Mouse (Mus musculus) CH12.LX (cell line): ENCODE measurements at regions not wholly inside any gene's neighbourhood (a gene's known extent, or its start where the extent isn't known, plus 50 kb on each side); places are given as distances from the start of the nearest gene placed in this dataset.

ENCODE experiments used
- DNase-seq: peaks from one replicate; pipeline ENCODE4 v3.0.0-alpha.2; 2013; ENCODE audit errors: extremely low read depth
- H3K27ac ChIP-seq: 2 replicates; pipeline ENCODE4 v1.5.1; 2012; ENCODE audit warnings: low read depth, mild to moderate bottlenecking, control low read depth, moderate library complexity; ENCODE audit not compliant: insufficient read depth
- H3K27me3 ChIP-seq: replicated peaks from 2 replicates; pipeline ENCODE3; 2012; ENCODE audit warnings: inconsistent platforms
- H3K36me3 ChIP-seq, 2 experiments: replicated peaks in 1 of 2; 2 replicates each; pipeline versions ENCODE3 to v1.6.1; 2012; ENCODE audit warnings: inconsistent platforms in 1 of 2, low read length in 1 of 2, mild to moderate bottlenecking in 1 of 2, mixed read lengths in 1 of 2, moderate library complexity in 1 of 2; ENCODE audit not compliant: control insufficient read depth in 1 of 2, insufficient read depth in 1 of 2
- H3K4me1 ChIP-seq, 2 experiments: 2 replicates each; pipeline ENCODE4 v1.6.1; 2012; ENCODE audit warnings: inconsistent platforms in 1 of 2, moderate library complexity in 1 of 2; ENCODE audit not compliant: insufficient read depth in 2 of 2, control insufficient read depth in 1 of 2
- H3K4me2 ChIP-seq: 2 replicates; pipeline ENCODE4 v1.6.1; 2012; ENCODE audit warnings: low read depth, mild to moderate bottlenecking, control low read depth; ENCODE audit not compliant: poor library complexity, insufficient read depth, severe bottlenecking
- H3K4me3 ChIP-seq, 3 experiments: fragments of 150-350 bp in 1 of 3; sonication (generic) in 1 of 3; replicated peaks in 1 of 3; 2 replicates each; pipeline versions ENCODE3 to v1.5.1; 2011 to 2012; ENCODE audit warnings: low read depth in 2 of 3, low read length in 2 of 3, mild to moderate bottlenecking in 2 of 3, moderate library complexity in 2 of 3, control low read depth in 1 of 3, improper control_type of control experiment in 1 of 3, inconsistent platforms in 1 of 3, mixed read lengths in 1 of 3; ENCODE audit not compliant: poor library complexity in 1 of 3
- H3K79me2 ChIP-seq: replicated peaks from 2 replicates; pipeline ENCODE4 v1.6.1; 2012; ENCODE audit warnings: mild to moderate bottlenecking, moderate library complexity; ENCODE audit not compliant: control insufficient read depth, poor library complexity, insufficient read depth, severe bottlenecking; ENCODE audit errors: extremely low read depth
- H3K9ac ChIP-seq: 2 replicates; pipeline ENCODE4 v1.6.1; 2012; ENCODE audit warnings: low read depth, mild to moderate bottlenecking, control low read depth, moderate library complexity; ENCODE audit not compliant: insufficient read depth
- H3K9me3 ChIP-seq: replicated peaks from 2 replicates; pipeline ENCODE3; 2012; ENCODE audit warnings: low read length, inconsistent platforms, mixed read lengths
- BHLHE40 ChIP-seq: IDR thresholded peaks from 2 replicates; pipeline ENCODE4 v1.6.1; 2011; ENCODE audit warnings: mild to moderate bottlenecking, low read depth, low read length, improper control_type of control experiment
- CHD1 ChIP-seq: IDR thresholded peaks from 2 replicates; pipeline ENCODE4 v1.6.1; 2012; ENCODE audit warnings: low read depth, low read length, improper control_type of control experiment, inconsistent platforms
- EP300 ChIP-seq: IDR thresholded peaks from 2 replicates; pipeline ENCODE4 v1.6.1; 2011; ENCODE audit warnings: low read length, improper control_type of control experiment
- ETS1 ChIP-seq: conservative IDR thresholded peaks from 2 replicates; pipeline ENCODE4 v1.6.1; 2012; ENCODE audit warnings: low read depth, mild to moderate bottlenecking, inconsistent platforms, low read length, improper control_type of control experiment, moderate library complexity
- GABPA ChIP-seq: IDR thresholded peaks from 2 replicates; pipeline ENCODE4 v1.6.1; 2012; ENCODE audit warnings: low read depth, low read length, improper control_type of control experiment, inconsistent platforms; ENCODE audit not compliant: insufficient replicate concordance
- HCFC1 ChIP-seq: IDR thresholded peaks from 2 replicates; pipeline ENCODE4 v1.6.1; 2012; ENCODE audit warnings: low read depth, mild to moderate bottlenecking, inconsistent platforms, low read length, improper control_type of control experiment
- IRF4 ChIP-seq: IDR thresholded peaks from 2 replicates; pipeline ENCODE4 v1.6.1; 2014; ENCODE audit warnings: low read depth, mild to moderate bottlenecking, inconsistent platforms, low read length, improper control_type of control experiment
- JUN ChIP-seq: IDR thresholded peaks from 2 replicates; pipeline ENCODE4 v1.6.1; 2011; ENCODE audit warnings: low read depth, mild to moderate bottlenecking, low read length, improper control_type of control experiment, moderate library complexity; ENCODE audit not compliant: insufficient read depth
- MAFK ChIP-seq: IDR thresholded peaks from 2 replicates; pipeline ENCODE4 v1.6.1; 2011; ENCODE audit warnings: low read length, improper control_type of control experiment; ENCODE audit not compliant: insufficient replicate concordance
- MAX ChIP-seq: IDR thresholded peaks from 2 replicates; pipeline ENCODE4 v1.6.1; 2011; ENCODE audit warnings: low read length, improper control_type of control experiment
- MEF2A ChIP-seq: IDR thresholded peaks from 2 replicates; pipeline ENCODE4 v1.6.1; 2014; ENCODE audit warnings: low read depth, mild to moderate bottlenecking, inconsistent platforms, low read length, improper control_type of control experiment, borderline replicate concordance
- MYC ChIP-seq: IDR thresholded peaks from 2 replicates; pipeline ENCODE4 v1.6.1; 2011; ENCODE audit warnings: low read depth, mild to moderate bottlenecking, improper control_type of control experiment, low read length
- POLR2A ChIP-seq: IDR thresholded peaks from 2 replicates; pipeline ENCODE4 v1.6.1; 2011; ENCODE audit warnings: low read depth, mild to moderate bottlenecking, improper control_type of control experiment, low read length
- SIN3A ChIP-seq: IDR thresholded peaks from 2 replicates; pipeline ENCODE4 v1.6.1; 2012; ENCODE audit warnings: low read length, improper control_type of control experiment, inconsistent platforms
- SMC3 ChIP-seq: IDR thresholded peaks from 2 replicates; pipeline ENCODE4 v1.6.1; 2011; ENCODE audit warnings: low read depth, low read length, improper control_type of control experiment
- TBP ChIP-seq: conservative IDR thresholded peaks from 2 replicates; pipeline ENCODE4 v1.6.1; 2011; ENCODE audit warnings: low read depth, low read length, improper control_type of control experiment
- TCF12 ChIP-seq: IDR thresholded peaks from 2 replicates; pipeline ENCODE4 v1.6.1; 2014; ENCODE audit warnings: low read depth, mild to moderate bottlenecking, inconsistent platforms, low read length, improper control_type of control experiment
- UBTF ChIP-seq: IDR thresholded peaks from 2 replicates; pipeline ENCODE4 v1.6.1; 2012; ENCODE audit warnings: low read depth, mild to moderate bottlenecking, inconsistent platforms, low read length, improper control_type of control experiment, moderate library complexity
- USF2 ChIP-seq: conservative IDR thresholded peaks from 2 replicates; pipeline ENCODE4 v1.6.1; 2011; ENCODE audit warnings: low read depth, low read length, improper control_type of control experiment
- ZKSCAN1 ChIP-seq: IDR thresholded peaks from 2 replicates; pipeline ENCODE4 v1.6.1; 2012; ENCODE audit warnings: low read depth, inconsistent platforms, low read length, improper control_type of control experiment, borderline replicate concordance
- ZMIZ1 ChIP-seq: IDR thresholded peaks from 2 replicates; pipeline ENCODE4 v1.6.1; 2012; ENCODE audit warnings: low read depth, mild to moderate bottlenecking, inconsistent platforms, low read length, improper control_type of control experiment
- dilution Hi-C: fragments of 300-500 bp; cut with MboI; formaldehyde crosslinking; loops from 2 replicates; pipeline ENCODE4 v1.14.3; 2020; ENCODE audit warnings: low sequenced_read_pairs; ENCODE audit not compliant: extremely low pct_unique_long_range_greater_than_20kb, extremely low pct_ligation_motif_present
- in situ Hi-C: fragments of 300-500 bp; cut with MboI; formaldehyde crosslinking; loops from 3 replicates; pipeline ENCODE4 v1.14.3; 2019; ENCODE audit warnings: low sequenced_read_pairs, low pct_ligation_motif_present, low pct_unique_long_range_greater_than_20kb, mixed read lengths

GRCm38 (mm10) chr17:68096982-68097381 lies 93.1 kb upstream of the Arhgap28 start:
- in situ Hi-C loops (no loop called here), dilution Hi-C loops (no loop called here)
- H3K4me1 ChIP-seq: no peaks in the 10 kb centered on the region
- no peak for DNase-seq
- no peaks in the 10 kb centered on the region for H3K79me2 ChIP-seq
- H3K4me2 ChIP-seq: no peak overlapping the region
- H3K36me3 ChIP-seq: no peaks in the 10 kb centered on the region
- H3K27ac ChIP-seq: no peak overlapping the region
- H3K9me3 ChIP-seq: peaks cover 44% of the 10 kb centered on the region
- no peaks in the 10 kb centered on the region for H3K27me3 ChIP-seq
- TF ChIP-seq JUN: no peak
- no peak for TF ChIP-seq ZKSCAN1
- no peak for TF ChIP-seq GABPA
- no peak for TF ChIP-seq ETS1
- no peak for TF ChIP-seq BHLHE40
- no peak for TF ChIP-seq TCF12
- TF ChIP-seq UBTF: no peak
- TF ChIP-seq SMC3: no peak
- TF ChIP-seq MEF2A: no peak
- TF ChIP-seq MYC: no peak
- no peak for TF ChIP-seq MAX
- no peak for TF ChIP-seq ZMIZ1
- TF ChIP-seq USF2: no peak
- no peak overlapping the region for H3K4me3 ChIP-seq
- no peak overlapping the region for H3K9ac ChIP-seq

GRCm38 (mm10) chr17:68097436-68097835 lies 93.5 kb upstream of the Arhgap28 start:
- dilution Hi-C loops (no loop called here), in situ Hi-C loops (no loop called here)
- DNase-seq: no peak
- Histone ChIP-seq H3K36me3 (no peaks in the 10 kb centered on the region), H3K27me3 (no peaks in the 10 kb centered on the region), H3K4me3 (no peak overlapping the region), H3K4me2 (no peak overlapping the region), H3K27ac (no peak overlapping the region), H3K79me2 (no peaks in the 10 kb centered on the region), H3K9me3 (peaks cover 45% of the 10 kb centered on the region), H3K9ac (no peak overlapping the region), H3K4me1 (no peaks in the 10 kb centered on the region)
- TF ChIP-seq HCFC1: no peak
- no peak for TF ChIP-seq TCF12

GRCm38 (mm10) chr17:68100093-68100492 lies 96.2 kb upstream of the Arhgap28 start:
- Histone ChIP-seq H3K79me2 (no peaks in the 10 kb centered on the region), H3K9ac (no peak overlapping the region), H3K4me3 (no peak overlapping the region), H3K27ac (no peak overlapping the region), H3K27me3 (no peaks in the 10 kb centered on the region), H3K4me1 (no peaks in the 10 kb centered on the region), H3K4me2 (no peak overlapping the region), H3K36me3 (no peaks in the 10 kb centered on the region), H3K9me3 (peaks cover 64% of the 10 kb centered on the region)
- no peak for DNase-seq
- in situ Hi-C loops: no loop called here
- dilution Hi-C loops: no loop called here
- TF ChIP-seq TCF12: no peak
- no peak for TF ChIP-seq IRF4
- no peak for TF ChIP-seq CHD1
- TF ChIP-seq EP300: no peak
- TF ChIP-seq TBP: no peak
- no peak for TF ChIP-seq MAFK
- TF ChIP-seq UBTF: no peak
- TF ChIP-seq SIN3A: no peak
- TF ChIP-seq POLR2A: no peak
